Mouse (Mus musculus): ENCODE measurements around the gene Ccnc. TPM values are rescaled to one million over a fixed set of nuclear protein-coding genes. Genes with fewer than 3 reads are reported as not detected.

Gene Ccnc
- 17.7 and 21.3 TPM in 2 replicates for polyA plus RNA-seq (2012; rRNA removed)

DNA sequence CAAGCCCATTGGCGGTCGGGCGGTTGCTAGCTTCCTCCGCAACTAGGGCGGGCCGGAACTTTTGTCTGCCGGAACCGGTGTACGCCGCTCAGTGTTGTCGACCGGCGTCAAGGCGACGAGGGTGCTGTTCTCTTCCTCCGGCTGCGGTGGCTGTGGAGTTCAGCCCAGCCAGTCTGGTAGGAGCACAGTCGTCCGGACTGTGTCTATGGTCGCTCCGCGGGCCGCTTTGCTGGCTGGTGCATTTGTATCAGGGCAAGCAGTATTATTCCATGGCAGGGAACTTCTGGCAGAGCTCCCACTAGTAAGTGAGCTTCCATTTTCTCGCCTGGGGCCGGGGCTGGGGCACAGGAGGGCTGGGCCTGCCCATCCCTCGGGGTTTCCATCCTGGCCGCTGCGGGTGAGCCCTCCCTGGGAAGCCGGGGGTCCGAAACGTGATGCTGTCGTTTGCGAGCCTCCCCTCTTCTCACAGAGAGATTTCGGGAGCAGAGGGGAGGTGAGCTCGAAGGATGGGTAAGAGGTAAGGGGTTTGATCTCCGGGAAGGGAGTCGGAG, at the start of gene Ccnc:
Gene Ccnc (plus strand): TSS at position 87 of the 551 bp plus-strand sequence.
- DNase-seq (ENCODE audit: low spot score): peak; percentile 78

DNA sequence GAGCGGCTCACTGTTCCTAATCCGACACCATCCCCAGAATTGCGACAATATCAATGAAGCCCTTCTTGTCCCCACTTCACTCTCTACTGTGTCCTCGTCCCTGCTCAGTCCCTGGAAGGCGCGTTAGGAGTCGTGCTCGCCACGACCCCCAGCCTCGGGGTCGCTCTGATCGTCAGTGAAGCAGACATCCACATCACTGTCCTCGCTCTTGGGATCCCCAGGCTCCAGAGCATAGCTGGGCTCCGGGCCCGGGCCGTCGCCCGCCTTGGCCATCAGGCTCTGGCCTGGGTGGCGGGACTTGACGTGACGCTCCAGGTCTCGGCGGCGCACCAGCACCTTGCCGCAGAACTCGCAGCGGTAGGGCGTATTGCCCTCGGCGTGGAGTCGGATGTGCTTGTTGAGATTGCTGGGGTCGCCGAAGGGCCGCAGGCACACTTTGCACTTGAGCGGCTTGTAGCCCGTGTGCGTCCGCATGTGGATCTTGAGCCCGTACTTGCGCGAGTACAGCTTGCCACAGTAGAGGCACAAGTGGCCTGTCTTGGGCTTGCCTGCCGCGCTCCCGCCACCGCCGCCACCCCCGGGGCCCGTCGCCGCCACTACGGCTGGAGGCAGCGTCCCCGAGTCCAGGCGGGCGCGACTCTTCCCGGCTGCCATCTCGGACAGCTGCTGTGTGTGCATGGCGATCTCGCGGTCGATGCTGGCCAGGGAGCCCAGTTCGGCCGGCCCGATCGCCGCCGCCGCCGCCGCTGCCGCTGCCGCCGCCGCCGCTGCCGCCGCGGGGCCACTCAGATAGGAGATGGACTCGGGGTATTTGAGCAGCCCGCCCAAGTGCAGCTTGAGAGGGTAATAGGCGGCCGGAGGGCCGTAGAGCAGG, 49.2 kb upstream of the Ccnc start:
- no peak for DNase-seq (ENCODE audit: low spot score)

DNA sequence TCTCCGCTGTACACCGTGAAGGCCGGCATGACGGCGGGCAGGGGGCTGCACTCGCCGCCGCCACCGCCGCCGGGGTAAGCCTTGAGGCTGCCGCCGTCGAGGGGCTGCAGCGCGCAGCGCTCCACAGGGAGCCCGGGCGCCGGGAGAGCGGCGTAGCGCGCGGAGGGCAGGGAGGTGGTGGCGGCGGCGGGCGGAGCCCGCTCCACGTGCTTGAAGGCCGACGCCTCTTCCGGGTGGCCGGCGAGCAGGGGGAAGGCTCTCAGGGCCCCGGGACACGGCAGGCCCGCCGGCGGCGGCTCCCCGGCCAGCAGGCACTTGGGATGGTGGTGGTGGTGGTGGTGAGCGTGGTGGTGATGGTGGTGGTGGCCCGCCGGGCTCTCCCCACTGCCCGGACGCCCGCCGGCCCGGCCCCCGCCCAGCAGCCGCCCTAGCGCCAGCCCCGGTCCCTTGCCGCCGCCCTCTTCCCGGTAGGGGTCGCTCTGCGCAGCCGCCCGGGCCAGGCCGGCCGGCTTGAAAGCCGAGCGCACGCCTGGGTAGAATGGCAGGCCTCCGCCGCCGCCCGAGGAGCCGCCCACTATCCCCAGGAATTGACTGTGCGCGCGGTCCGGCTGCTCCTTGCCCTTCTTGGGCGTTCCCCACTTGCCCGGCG, 48.4 kb upstream of the Ccnc start:
- DNase-seq (ENCODE audit: low spot score): no peak

DNA sequence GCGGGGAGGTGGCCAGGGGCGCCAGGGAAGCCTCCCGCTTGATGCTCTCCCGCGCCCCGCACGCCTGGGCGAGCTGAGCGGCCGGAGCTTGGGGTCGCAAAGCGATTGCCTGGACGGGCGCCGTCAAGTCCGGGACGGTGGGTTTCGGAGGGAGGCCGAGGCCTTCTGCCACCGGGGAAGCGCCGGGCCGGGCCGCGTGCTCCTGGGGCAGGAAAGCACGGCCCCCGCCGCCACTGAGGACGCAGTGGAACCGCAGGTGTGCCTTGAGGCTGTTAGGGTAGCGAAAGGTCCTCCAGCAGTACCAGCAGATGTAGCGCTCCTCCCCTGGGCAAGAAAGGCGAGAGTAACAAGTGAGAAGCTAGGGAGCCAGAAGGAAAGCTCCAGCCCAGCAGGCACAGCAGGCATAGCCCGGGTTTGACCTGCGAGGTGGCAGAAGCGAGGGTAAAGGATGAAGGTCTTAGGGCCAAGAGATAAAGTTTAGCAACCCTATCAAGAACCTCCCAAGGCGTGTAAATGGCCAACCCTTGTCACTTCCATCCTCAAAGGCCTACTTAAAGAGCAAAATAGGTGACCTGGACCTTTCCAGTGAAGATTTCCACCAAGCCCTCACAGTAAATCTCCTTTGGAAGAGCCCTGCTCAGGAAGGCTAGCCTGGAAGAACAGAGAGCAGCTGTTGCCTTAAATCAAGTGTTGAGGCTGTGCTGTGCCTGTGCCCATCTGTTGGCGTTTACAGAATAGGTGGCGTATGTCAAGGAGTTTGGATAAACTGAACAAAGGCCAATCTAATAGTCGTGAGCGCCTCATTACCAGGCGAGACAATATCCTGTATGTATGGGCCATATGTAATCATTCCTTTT, 47.6 kb upstream of the Ccnc start:
- no peak for DNase-seq (ENCODE audit: low spot score)

DNA sequence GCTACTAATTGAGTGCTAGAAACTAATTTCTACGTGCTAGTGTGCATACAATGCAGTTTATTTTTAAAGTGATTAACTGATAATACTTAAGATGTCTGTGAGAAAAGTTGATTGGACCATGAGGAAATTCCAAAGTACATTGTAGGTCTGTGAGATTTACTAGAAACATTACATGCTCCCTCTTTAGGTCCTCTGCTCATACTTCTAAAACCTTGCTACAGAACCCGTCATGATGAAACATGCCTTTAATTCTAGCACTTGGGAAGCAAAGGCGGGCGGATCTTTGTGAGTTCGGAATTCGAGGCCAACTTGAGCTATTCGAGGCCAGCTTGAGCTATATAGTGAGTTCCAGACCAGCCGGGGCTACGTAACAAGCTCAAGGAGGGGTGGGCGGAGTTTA, 46.5 kb upstream of the Ccnc start:
- no peak for DNase-seq (ENCODE audit: low spot score)

DNA sequence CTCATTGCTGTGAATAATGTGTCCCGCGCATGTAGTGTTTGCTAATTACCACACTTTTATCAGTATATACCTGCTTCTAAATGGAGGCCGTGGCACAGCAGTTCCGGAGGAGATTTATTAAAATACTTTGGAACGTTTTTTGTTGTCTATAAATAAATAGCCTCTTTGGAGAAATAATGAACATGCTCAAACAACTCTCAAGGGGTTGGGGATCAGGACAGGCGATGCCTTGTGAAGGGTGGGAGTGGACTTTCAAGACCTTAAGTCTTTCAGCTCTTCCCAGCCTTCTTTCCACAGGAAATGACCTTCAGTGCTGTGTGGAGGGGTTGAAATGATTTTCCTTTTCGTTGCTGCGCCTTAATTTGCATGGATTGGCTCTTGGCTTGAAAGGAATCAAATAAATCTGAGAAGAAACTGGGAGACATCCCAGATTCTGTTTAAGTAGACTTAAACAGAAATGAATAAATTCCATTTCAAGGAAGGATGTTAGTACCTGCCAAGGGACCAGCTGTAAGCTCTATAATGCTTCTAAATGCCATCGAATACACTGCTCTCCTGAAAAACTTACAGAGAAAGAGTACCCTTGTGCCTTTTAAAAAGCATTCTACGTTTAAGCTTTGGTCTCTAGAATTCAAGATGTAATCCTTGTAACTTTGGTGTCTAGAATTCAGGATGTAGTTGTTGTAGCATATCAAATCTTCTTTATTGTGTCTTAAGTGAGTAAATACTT, 44.9 kb upstream of the Ccnc start:
- DNase-seq (ENCODE audit: low spot score): no peak

DNA sequence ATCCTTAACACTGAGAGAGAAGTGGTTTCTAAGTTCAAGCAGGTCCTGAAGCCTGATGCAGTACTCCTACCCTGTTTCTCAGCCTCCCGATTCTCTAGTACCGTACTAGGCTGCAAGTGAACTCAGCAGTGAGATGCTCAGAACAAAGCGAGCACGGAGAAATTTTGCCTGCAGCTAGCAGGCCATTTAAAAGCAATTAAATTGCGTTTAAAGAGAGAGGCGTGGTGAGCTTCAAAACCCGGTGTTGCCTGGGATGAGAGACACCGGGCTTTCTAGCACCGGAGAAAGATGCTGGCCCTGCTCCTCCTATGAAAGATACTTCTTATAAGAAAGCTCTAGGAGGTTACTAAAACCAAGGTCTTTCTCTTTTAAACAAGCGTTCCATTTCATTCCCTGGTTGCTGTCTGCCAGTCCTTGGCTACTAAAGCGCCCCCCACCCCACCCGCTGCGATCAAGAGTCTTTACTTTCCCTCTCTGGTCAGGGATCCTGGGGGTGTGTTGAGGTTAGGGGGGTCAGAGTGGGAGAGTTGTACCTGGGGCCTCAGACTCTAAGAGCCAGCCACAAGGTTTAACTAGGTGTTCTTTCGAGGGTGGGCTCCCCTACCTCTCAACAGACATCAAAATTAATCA, 43.0 kb upstream of the Ccnc start:
- DNase-seq (ENCODE audit: low spot score): no peak

DNA sequence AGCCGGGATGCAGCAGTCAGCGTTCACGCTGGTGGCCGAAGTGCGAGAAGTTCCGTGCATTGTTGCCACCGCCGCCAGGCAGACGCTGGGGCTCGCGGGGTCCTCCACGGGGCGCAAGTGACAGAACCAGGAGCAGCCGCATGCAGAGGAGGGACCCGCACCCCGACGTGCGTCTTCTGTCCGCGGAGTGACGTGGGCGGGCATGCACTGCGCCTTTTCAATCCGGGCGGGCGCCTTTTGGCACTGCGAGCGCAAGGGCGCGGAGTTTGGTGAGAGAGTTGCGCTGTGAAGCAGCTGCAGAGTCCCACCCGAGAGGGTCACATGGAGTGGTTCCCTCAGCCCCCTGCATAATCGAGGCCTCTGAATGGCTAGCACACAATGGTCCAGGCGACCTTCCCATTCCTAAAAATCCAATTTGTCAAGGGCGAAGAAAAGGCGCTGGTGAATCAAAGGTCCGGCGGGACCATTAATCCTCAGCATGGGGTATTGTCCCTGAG, 41.9 kb upstream of the Ccnc start, which contains the start of gene Prdm13:
Gene Prdm13 (minus strand): TSS at position 369 of the 497 bp plus-strand sequence.
- no peak for DNase-seq (ENCODE audit: low spot score)

DNA sequence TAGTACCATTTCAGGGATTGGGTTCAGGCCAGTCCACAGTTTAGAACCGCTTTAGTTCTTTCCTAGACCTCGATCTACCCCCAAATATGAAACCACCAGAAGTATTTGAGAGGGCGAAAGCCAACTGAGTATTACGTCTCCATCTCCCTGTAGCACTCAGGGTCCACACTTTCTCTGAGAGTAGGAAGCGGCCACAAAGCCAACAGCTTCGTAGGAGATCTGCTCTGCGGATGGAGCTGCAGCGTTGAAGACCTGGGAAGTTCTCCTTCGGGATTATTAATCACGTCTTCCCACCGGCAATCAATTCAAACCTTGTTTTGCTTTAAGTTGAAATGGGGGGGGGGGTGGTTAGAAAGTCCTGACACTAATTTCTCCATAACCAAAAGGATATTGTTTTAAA, 41.1 kb upstream of the Ccnc start:
- no peak for DNase-seq (ENCODE audit: low spot score)

DNA sequence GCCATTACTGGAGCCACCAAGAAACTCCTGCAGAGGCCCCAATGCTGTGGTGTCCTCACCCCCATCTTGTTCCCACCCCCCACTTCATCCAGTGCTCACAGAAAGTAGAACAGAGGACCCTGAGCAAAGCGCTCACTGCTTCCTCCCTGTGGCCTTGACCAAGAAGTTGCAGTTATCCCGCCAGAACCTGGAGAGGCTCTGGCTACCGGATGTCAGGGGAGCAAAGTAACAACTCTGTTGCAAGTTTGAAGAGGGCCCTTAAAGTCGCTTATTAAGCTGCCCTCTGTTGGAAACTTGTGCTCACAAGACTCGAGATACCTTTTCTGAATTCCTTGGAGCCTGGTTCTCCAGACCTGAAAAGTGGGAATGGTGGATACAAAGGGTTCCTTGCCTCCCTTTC, 40.6 kb upstream of the Ccnc start:
- DNase-seq (ENCODE audit: low spot score): no peak

DNA sequence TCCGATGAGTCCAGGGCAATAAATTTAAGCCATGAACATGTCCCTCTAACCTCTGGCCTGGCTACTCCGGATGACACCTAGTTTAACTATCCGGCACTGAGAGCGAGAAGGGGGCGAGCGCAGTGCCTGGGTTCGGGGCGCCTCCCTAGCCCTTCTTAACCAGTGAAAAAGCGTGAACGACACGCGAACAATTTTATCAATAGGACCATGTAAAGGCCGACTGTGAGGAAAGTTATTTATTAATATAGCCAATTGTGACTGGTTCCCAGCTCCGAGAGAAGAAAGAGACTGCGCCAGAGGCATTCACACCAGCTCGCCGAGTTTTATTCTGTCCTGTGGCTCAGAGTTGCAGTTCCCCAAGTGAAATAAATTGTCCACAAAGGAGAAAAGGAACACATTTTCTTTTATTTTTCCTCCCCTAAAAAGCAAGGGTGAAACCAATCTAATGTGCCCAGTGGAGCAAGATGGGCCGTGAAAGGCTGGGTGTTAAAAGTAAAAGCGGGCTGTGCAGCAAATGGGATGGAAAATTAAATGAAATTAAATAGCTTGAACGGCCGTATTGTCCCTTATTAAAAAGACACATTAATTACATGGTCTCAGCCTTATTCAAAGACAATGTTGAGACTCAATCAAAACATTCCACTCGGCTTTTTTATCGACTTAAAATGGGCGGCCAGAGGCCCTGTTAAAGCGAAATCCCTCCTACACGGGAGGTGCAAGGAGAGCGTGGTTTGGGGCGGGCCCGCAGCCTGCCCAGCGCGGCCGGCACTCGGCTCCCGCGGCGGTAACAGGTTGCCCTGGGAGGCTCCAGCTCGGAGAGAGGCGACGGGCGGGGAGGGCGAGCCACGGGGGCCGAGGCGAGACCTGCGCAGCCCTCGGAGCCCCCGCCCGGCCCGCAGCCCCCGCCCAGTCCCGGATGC, 39.5 kb upstream of the Ccnc start:
- DNase-seq (ENCODE audit: low spot score): no peak

DNA sequence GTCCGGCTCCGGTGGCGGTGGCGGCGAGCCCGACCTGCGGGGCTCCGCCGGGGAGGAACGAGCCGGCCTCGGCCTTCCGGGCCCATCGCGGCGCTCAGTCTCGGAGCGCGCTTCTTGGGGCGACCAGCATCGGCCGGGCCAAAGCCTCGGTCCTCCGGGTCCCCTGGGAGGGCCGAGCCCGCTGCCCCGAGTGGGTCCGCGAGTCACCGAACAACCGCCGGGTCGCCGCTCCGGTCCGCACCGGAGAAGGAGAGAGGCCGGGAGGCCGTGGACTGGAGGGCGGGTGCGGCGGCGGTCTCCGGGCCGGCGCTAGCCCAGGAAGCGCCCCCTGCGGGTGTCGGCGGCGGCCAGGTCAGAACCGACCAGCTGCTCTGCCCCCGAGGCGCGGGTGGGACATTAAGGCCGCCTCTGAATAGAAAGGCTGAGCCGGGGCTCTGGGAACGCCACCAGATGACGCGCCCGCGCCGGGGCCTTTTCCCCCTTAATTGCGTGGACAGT, 38.7 kb upstream of the Ccnc start:
- DNase-seq (ENCODE audit: low spot score): no peak

DNA sequence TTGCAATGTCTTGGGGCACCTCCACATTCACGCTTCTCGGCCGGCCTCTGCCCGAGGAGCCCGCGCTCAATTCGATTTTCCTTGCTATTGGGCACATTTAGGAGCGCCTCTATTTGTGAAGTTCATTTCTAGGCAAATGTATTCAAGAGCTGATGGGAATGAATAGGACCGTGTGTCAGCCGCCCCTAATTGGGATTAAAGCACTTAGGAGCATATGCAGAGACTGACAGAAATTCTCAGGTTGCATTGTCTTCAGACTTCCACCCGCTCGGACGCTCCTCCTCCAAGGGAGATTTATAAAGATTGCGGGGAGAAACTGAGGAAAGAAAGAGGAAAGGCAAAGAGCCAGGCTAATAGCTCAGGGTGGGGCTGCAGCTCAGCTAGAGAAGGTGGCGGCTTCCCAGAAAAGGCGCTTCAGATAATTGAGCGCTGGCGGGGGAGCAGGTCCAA, 38.0 kb upstream of the Ccnc start:
- no peak for DNase-seq (ENCODE audit: low spot score)

DNA sequence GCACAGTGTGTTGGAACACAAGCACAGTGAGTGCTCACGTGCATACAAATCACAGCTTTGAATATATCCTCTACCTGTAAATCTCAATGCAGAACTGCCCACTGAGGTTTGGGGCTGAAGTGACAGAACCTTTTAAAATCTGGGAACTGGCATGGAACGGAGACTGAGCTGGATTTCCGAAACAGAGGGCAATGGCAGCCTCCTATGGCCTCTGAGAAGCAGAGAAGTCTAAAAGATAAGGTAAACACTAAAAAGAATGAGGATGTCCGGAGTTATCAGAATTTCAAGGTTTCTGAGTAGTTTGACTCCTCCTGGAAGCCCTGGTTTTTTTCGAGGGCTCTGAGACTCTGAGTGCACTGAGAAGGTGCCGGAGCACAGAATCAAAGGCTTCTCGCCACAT, 37.3 kb upstream of the Ccnc start:
- no peak for DNase-seq (ENCODE audit: low spot score)

DNA sequence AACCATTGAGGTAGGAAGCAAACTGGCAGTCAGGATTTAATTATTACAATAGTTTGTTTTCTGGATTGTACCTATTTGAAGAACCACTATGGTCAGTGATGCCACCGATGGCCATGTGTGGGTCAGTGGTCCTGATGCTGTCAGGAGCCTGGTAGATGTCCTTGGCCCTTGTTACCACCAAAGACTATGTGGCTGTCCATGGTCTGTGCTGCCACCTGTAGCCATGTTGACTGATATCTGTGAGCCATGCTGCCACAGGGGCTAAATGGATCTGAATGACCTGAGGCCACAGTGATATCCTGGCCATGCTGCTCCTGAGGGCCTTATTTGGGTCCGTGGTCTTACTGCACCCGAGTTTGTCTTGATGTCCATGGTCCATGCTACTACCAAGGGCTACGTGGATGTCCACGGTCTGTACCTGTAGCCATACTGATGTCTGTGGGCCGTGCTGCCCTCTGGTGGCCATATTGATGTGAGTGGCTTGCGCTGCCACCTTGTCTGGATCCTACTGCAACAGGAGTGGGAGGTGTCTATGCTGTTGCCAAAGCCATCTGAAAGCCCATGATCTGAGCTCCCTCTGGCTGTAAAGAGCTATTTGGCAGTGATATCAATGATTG, 31.8 kb upstream of the Ccnc start:
- DNase-seq (ENCODE audit: low spot score): no peak

DNA sequence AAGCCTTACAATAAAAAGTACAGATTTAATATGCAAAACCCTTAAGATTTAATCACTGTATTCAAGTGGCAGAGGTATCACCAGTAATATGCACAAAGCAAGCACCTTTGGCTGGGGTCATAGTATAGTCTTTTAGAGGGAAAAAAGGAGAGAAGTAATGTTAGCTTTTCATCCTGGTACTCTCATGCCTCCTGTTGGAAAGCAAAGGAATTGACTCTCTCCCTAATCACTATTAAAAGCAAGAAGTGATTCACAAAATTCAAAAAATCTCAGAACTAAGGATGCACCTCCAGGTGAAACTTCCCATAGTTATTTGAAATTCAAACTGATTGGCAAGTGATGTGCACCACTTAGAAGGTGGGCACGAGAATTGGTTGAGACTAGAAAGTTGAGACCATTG, 22.5 kb upstream of the Ccnc start:
- no peak for DNase-seq (ENCODE audit: low spot score)

DNA sequence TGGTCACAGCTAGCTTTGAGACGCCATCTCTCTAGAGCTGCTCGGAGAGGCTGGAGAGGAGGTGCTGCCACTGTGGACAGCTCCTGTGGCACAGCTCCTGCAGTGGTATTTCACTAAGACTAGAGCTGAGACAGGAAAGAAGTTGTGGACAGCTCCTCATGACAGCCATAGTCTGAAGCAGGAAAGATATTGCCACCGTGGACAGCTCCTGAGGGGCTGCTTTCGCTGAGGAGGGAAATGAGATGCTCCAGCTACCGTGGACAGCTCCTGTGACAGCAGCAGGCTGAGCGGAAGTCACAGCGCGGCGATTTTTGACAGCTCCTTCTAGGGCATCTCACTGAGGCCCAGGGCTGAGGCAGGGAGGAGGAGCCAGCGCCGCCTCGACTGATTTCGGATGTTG, 15.4 kb upstream of the Ccnc start:
- peak; percentile 41 for DNase-seq (ENCODE audit: low spot score)

DNA sequence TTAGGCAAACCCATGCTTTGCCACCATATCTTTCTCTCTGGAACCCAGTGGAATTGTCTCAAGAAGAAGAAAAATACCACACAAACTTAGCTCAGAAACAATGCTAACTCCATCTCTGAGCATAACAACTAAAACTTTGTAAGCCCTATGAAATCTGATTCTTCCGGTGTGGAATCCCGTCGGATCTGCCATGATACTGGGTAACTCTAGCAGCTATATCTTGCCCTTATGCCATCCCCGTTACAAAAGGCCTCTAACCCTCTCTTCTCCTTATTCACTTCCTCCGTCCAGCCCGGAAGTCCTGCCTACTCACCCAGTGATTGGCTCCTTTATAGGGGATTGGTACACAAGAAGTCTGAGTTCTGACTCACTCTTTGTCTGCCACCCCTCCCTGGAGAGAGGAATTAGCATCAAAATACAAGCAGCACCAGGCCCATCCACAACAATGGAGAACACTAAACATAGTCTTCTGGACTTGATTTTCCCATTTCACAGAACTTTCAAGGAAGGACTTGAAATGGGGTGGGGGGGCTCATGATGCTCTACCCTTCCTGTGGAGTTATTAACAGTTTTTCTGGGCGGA, 4.7 kb upstream of the Ccnc start:
- no peak for DNase-seq (ENCODE audit: low spot score)

Data from urinary bladder, adult 2 months (tissue).